Mouse (Mus musculus) heart, embryonic 11.5 days (tissue): ENCODE data around the gene Slc6a16. TPM values are rescaled to one million over a fixed set of nuclear protein-coding genes. Genes with fewer than 3 reads are reported as not detected.

Experiments
- ATAC-seq: fragments of 200-750 bp; cut with Nextera tagmentation; replicated peaks from 2 replicates; pipeline ENCODE4 v1.8.0; 2017; ENCODE audit warnings: moderate library complexity; ENCODE audit not compliant: insufficient number of reproducible peaks, low FRiP score, low TSS enrichment
- H3K27ac ChIP-seq: fragments of 300-500 bp; sonication (generic); 2 replicates; pipeline ENCODE4 v1.5.1; 2014; ENCODE audit warnings: mild to moderate bottlenecking, low read depth, low read length
- H3K27me3 ChIP-seq: fragments of 300-500 bp; sonication (generic); 2 replicates; pipeline ENCODE4 v1.6.1; 2014; ENCODE audit warnings: mild to moderate bottlenecking, low read length, mixed read lengths; ENCODE audit not compliant: control insufficient read depth, insufficient read depth
- H3K36me3 ChIP-seq: fragments of 300-500 bp; sonication (generic); 2 replicates; pipeline ENCODE4 v1.6.1; 2014; ENCODE audit warnings: mild to moderate bottlenecking, low read length, moderate library complexity, mixed read lengths; ENCODE audit not compliant: control insufficient read depth, insufficient read depth
- H3K4me1 ChIP-seq: fragments of 300-500 bp; sonication (generic); 2 replicates; pipeline ENCODE4 v1.6.1; 2014; ENCODE audit warnings: low read length; ENCODE audit not compliant: control insufficient read depth, insufficient read depth
- H3K4me2 ChIP-seq: fragments of 300-500 bp; sonication (generic); 2 replicates; pipeline ENCODE4 v1.6.1; 2014; ENCODE audit warnings: mild to moderate bottlenecking, moderate library complexity
- H3K4me3 ChIP-seq: fragments of 300-500 bp; sonication (generic); 2 replicates; pipeline ENCODE4 v1.5.1; 2014; ENCODE audit warnings: low read depth, low read length
- H3K9ac ChIP-seq: fragments of 300-500 bp; sonication (generic); 2 replicates; pipeline ENCODE4 v1.6.1; 2014; ENCODE audit warnings: mild to moderate bottlenecking, low read depth, low read length, moderate library complexity
- H3K9me3 ChIP-seq: fragments of 300-500 bp; sonication (generic); replicated peaks from 2 replicates; pipeline ENCODE4 v1.6.1; 2016; ENCODE audit warnings: low read length; ENCODE audit not compliant: control insufficient read depth
- WGBS: fragments of 180-500 bp; shearing (Covaris S2); extraction: QIAGEN DNeasy Blood & Tissue Kit; methylation state at CpG from one replicate; pipeline ENCODE4 v1.1.7; 2014; ENCODE audit not compliant: insufficient replicate concordance; 5-methylcytosine and 5-hydroxymethylcytosine counted together
- polyA plus RNA-seq: library from polyadenylated mRNA; unstranded; fragments of >200 nt; fragmentation: Nextera tagmentation; extraction: Ambion mirVana; gene quantifications from 2 replicates; pipeline ENCODE4 v1.2.1, GENCODE M21; 2014

Slc6a16 gene
- polyA plus RNA-seq, 1 experiment from 2014 or later = 0.47 TPM

DNA sequence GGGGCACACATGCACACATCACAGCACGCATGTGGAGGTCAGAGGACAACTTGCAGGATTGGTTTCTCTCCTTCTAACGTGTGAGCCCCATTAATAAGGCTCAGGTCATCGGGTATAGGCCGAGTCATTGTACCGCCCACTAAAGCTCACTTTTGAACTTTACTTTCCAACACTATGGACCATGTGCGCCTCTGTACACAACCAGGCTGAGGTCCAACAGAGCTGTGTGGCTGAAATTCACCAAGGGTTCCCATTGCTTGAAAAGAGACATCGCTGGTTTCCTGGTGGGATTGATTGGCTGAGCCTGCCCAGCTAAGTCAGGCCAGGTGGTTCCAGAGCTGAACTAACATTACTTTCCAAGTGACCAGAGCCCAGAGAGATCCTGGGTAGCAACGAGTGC is 32.8 kb downstream of the Slc6a16 start:
- Histone ChIP-seq H3K4me3 (no peak overlapping the region), H3K36me3 (no peaks in the 10 kb centered on the region), H3K27me3 (peaks cover 6% of the 10 kb centered on the region; the same call in 1 of the 2 replicates), H3K4me1 (no peaks in the 10 kb centered on the region; the same call in 1 of the 2 replicates), H3K27ac (no peak overlapping the region), H3K4me2 (no peak overlapping the region), H3K9ac (no peak overlapping the region), H3K9me3 (no peaks in the 10 kb centered on the region)
- 81% methylated on average over 8 of the region's 8 CpGs for WGBS
- ATAC-seq = no peak

DNA sequence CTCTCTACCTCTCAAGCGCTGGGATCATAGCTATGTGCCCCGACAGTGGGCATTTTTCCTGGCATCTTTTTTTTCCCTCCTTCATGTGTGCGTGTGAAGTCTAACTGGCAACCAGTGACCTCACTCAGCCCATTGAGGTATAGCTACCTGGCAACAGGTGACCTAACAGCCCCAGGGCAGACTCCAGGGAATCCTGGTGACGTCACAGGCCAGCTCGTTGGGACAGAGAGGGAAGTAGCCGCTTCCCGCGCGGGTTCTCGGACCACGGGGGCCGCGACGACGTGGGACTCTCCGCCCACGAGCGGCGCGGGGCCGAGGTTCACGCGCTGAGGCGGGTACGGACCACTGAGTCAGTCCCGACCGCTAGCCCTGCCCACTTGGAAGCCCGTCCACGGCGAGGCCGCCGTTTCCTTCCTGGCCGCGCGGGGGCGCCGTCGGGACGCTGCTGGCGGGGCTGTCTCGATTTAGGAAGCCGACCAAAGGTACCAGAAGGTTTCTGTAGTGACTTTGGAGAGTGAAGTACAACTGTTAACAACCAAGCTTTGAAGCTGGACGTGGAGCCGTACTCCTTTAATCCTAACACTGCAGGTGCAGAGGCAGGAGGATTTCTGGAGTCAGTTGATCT is 36.4 kb downstream of the Slc6a16 start, which contains the start of gene Slc6a21:
Gene Slc6a21, plus strand, starts transcription at position 378 of the 625 bp plus-strand sequence.
- no peak for ATAC-seq
- Histone ChIP-seq H3K27me3 (peaks cover 6% of the 10 kb centered on the region; the same call in 1 of the 2 replicates), H3K4me2 (peak within 1 kb of the TSS; percentile 78), H3K36me3 (no peaks in the 10 kb centered on the region), H3K27ac (no peak within 1 kb of the TSS), H3K4me3 (peak within 1 kb of the TSS; percentile 44), H3K4me1 (no peaks in the 10 kb centered on the region), H3K9me3 (no peaks in the 10 kb centered on the region), H3K9ac (peak within 1 kb of the TSS; percentile 68)
- WGBS = 6% methylated on average over 44 of the region's 44 CpGs

DNA sequence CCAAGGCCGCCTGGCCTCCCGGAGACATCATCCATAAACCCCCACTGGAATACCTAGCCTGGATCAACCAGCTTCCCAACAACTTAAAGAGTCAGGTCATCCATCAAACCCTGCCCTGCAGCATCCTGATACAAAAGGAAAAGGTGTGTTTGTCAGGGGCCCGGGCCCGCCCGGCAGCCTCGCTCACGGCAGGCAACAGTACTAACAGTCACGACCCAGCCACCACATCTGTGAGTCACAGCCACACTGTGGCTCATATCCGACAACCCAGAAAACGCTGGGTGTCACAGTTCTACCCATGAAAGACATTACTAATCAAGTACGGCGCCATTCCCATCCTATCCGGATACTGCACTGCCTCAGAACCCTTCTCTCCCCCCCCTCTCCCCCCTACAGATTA is 45.6 kb downstream of the Slc6a16 start:
- Histone ChIP-seq H3K4me1 (no peaks in the 10 kb centered on the region), H3K27me3 (peaks cover 3% of the 10 kb centered on the region; the same call in 1 of the 2 replicates), H3K9me3 (no peaks in the 10 kb centered on the region; the same call in 1 of the 2 replicates), H3K4me3 (no peak overlapping the region), H3K9ac (no peak overlapping the region), H3K27ac (no peak overlapping the region), H3K36me3 (no peaks in the 10 kb centered on the region), H3K4me2 (no peak overlapping the region)
- WGBS = 77% methylated on average over 13 of the region's 13 CpGs
- ATAC-seq = no peak

DNA sequence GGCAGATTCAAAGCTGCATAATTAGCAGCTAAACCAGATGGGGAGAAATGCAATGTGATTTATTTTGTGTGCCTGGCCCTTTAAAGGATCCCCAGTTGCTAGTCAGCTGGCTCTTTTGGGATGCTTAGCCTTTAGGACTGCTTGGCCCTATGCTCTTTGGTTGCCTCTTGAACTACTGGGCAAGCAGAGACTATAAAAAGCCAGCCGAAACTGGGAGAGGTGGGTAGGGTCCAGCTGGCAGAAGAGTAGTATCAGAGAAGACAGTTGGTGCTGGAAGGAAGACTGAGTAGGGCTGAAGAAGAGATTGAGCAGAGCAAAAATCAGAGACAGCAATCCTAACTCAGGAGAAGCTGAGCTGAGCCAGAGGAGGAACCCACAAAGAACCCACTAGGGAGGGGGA is 55.7 kb downstream of the Slc6a16 start:
- 76% methylated on average over 1 of the region's 1 CpGs for WGBS

DNA sequence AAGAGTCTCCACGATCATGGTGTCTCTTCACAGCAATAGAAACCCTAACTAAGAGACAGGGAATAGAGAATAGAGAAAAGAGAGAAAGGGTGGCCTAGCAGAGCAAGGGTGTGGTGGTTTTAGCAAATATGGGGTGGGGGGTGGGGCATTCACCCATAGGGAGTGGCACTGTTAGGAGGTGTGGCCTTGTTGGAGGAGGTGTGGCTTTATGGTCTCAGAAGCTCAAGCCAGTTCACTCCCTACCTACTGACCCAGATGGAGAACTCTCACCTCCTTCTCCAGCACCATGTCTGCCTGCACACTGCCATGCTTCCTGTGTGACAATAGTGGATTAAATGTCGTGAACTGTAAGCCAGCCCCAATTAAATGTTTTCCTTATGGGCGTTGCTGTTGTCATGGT is 56.7 kb downstream of the Slc6a16 start:
- ATAC-seq = no peak
- H3K27me3 ChIP-seq = no peaks in the 10 kb centered on the region
- no peaks in the 10 kb centered on the region for H3K9me3 ChIP-seq
- H3K27ac ChIP-seq = no peak overlapping the region
- H3K4me2 ChIP-seq = no peak overlapping the region
- H3K4me1 ChIP-seq = no peaks in the 10 kb centered on the region
- no peaks in the 10 kb centered on the region for H3K36me3 ChIP-seq
- no peak overlapping the region for H3K9ac ChIP-seq
- no peak overlapping the region for H3K4me3 ChIP-seq
- 64% methylated on average over 3 of the region's 3 CpGs for WGBS

More for the DNA sequence above, 55.7 kb downstream of the Slc6a16 start:
- no peak overlapping the region for H3K4me2 ChIP-seq
- ATAC-seq = no peak
- no peaks in the 10 kb centered on the region for H3K27me3 ChIP-seq
- H3K9ac ChIP-seq = no peak overlapping the region
- no peak overlapping the region for H3K4me3 ChIP-seq
- no peaks in the 10 kb centered on the region for H3K36me3 ChIP-seq
- H3K27ac ChIP-seq = no peak overlapping the region
- H3K9me3 ChIP-seq = no peaks in the 10 kb centered on the region
- no peaks in the 10 kb centered on the region for H3K4me1 ChIP-seq

DNA sequence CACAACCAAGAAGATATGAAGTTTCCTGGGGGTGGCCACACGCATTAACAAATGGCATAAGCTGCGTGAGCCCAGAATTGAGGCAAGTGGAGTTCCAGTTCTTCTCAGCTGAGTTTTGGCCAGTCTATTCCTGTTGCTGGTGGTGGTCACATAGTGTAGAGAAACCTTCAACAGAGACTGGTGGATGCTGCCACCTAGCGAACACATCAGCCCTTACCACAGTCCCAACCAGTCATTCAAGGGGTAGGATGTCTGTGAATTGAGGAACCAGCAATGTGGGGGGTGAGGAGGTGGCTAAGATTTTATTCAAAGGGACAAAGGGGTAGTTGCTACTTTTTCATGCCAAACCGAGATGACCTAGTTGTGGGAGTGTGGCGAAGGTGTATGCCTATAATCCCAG is 58.9 kb downstream of the Slc6a16 start:
- 0 out of 2 replicates have a peak, but pooled peaks have one; percentile 55 for ATAC-seq
- WGBS = 13% methylated on average over 5 of the region's 5 CpGs
- H3K4me1 ChIP-seq = 0 out of 2 replicates have a peak, but pooled peaks cover under 1% of the 10 kb centered on the region
- no peaks in the 10 kb centered on the region for H3K27me3 ChIP-seq
- no peak overlapping the region for H3K4me2 ChIP-seq
- H3K4me3 ChIP-seq = no peak overlapping the region
- H3K36me3 ChIP-seq = no peaks in the 10 kb centered on the region
- H3K27ac ChIP-seq = no peak overlapping the region
- no peaks in the 10 kb centered on the region for H3K9me3 ChIP-seq
- no peak overlapping the region for H3K9ac ChIP-seq

DNA sequence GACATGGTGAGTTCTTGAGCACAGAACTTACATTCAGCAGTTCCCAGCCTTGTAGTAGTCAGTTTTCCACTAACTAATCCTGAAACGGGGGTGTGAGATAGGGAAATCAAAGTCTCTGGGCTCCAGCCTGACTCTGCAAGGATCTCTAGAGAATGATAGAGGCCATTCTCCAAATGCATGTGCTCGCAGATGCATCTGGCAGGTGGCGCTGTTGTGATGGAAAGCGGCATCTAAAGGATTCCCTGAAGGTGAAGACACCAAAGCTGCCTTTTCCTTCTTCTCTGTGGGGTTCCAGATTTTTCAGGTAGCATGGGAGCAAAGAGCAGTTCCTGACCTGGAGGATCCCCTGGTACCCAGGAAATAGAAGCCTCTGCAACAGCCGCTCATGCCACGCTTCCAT is 59.4 kb downstream of the Slc6a16 start:
- H3K9me3 ChIP-seq = no peaks in the 10 kb centered on the region
- H3K27me3 ChIP-seq = no peaks in the 10 kb centered on the region
- H3K4me1 ChIP-seq = 0 out of 2 replicates have a peak, but pooled peaks cover 3% of the 10 kb centered on the region
- no peak for ATAC-seq
- H3K36me3 ChIP-seq = no peaks in the 10 kb centered on the region
- WGBS = 18% methylated on average over 6 of the region's 6 CpGs
- H3K27ac ChIP-seq = no peak overlapping the region
- H3K4me3 ChIP-seq = no peak overlapping the region
- no peak overlapping the region for H3K9ac ChIP-seq
- H3K4me2 ChIP-seq = no peak overlapping the region

DNA sequence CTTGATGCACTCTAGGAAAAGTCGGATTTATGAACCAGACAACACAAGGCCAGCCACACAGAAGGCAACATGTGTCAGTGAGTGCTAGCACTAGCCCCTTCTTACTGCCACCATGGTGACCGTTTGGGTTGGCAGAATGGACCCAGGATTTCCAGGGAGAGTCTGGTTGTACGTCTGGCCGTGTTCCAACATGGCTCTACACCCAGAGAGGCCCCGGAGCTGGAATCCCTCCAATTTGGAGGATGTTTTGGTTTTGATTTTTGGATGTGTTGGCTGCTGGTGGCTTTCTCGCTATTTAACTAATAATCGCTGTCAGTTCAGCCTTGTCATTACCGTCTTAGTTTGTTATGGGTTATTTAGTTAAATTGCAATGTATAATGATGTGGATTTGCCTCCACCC is 61.7 kb downstream of the Slc6a16 start:
- no peak overlapping the region for H3K9ac ChIP-seq
- 80% methylated on average over 8 of the region's 8 CpGs for WGBS
- no peak overlapping the region for H3K4me3 ChIP-seq
- no peaks in the 10 kb centered on the region for H3K27me3 ChIP-seq
- no peak for ATAC-seq
- H3K4me2 ChIP-seq = no peak overlapping the region
- no peaks in the 10 kb centered on the region for H3K36me3 ChIP-seq
- no peak overlapping the region for H3K27ac ChIP-seq
- H3K9me3 ChIP-seq = no peaks in the 10 kb centered on the region
- H3K4me1 ChIP-seq = 0 out of 2 replicates have a peak, but pooled peaks cover 3% of the 10 kb centered on the region

DNA sequence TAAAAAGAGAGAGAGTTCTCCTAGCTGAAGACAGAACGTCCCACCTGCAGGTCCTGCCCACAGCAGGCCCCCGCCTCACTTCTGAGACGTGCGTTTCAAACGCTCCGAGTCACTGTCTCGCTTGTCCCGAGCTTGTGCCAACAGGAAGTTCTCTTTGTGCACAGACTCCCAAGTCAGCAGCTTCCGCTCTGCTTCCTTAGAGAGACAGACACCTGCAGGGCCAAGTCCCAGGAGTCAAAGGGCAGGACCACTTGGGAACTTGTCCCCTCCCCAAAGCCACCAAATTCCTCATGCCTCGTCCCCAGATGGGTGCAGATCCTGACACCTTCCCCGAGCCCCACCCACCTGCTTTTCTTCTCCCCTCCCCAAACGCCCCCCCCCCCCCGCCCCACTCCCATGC is 64.0 kb downstream of the Slc6a16 start:
- Histone ChIP-seq H3K9ac (no peak overlapping the region), H3K9me3 (no peaks in the 10 kb centered on the region), H3K4me2 (no peak overlapping the region; the same call in 1 of the 2 replicates), H3K27me3 (no peaks in the 10 kb centered on the region), H3K4me3 (no peak overlapping the region), H3K4me1 (0 out of 2 replicates have a peak, but pooled peaks cover 3% of the 10 kb centered on the region), H3K36me3 (no peaks in the 10 kb centered on the region), H3K27ac (no peak overlapping the region)
- ATAC-seq = peak; percentile 9; the same call in 1 of the 2 replicates
- 25% methylated on average over 11 of the region's 13 CpGs for WGBS
